Mouse (Mus musculus) bone marrow, adult 2 months (tissue): ENCODE measurements around the gene Slc48a1.

Experiments
- CTCF ChIP-seq: fragments of 200-500 bp; IDR thresholded peaks from 2 replicates; pipeline ENCODE4 v1.5.1; 2011; ENCODE audit warnings: low read length, control low read depth; ENCODE audit not compliant: control insufficient read depth, insufficient read depth
- POLR2A ChIP-seq: fragments of 200-500 bp; IDR thresholded peaks from 2 replicates; pipeline ENCODE4 v1.6.1; 2011; ENCODE audit warnings: low read depth, mild to moderate bottlenecking, control low read depth, low read length, borderline replicate concordance; ENCODE audit not compliant: control insufficient read depth

- TF ChIP-seq CTCF (no peak), POLR2A (no peak)
These were observed 1.3 kb downstream of the Slc48a1 start for GRCm38 (mm10) chr15:97779576-97779975.
